Mouse (Mus musculus) MEL (cell line): ENCODE measurements at regions not wholly inside any gene's neighbourhood (a gene's known extent, or its start where the extent isn't known, plus 50 kb on each side); places are given as distances from the start of the nearest gene placed in this dataset.

Source experiments
- DNase-seq: peaks from one replicate; pipeline ENCODE4 v3.0.0; 2011; ENCODE audit warnings: low read depth, low spot score
- H3K27ac ChIP-seq: 2 replicates; pipeline ENCODE4 v1.5.1; 2012; ENCODE audit warnings: low read depth, mild to moderate bottlenecking, control low read depth, low read length, moderate library complexity; ENCODE audit not compliant: control insufficient read depth
- H3K27me3 ChIP-seq, 2 experiments: fragments of 150-350 bp in 1 of 2; sonication (generic) in 1 of 2; 2 replicates each; pipeline ENCODE4 v1.6.1; 2012; ENCODE audit warnings: low read length in 2 of 2, mild to moderate bottlenecking in 2 of 2, improper control_type of control experiment in 1 of 2, moderate library complexity in 1 of 2; ENCODE audit not compliant: insufficient read depth in 2 of 2, control insufficient read depth in 1 of 2
- H3K36me3 ChIP-seq, 2 experiments: 2 replicates each; pipeline ENCODE4 v1.6.1; 2012 to 2014; ENCODE audit warnings: low read length in 2 of 2, improper control_type of control experiment in 1 of 2, inconsistent platforms in 1 of 2, mild to moderate bottlenecking in 1 of 2; ENCODE audit not compliant: insufficient read depth in 2 of 2, control insufficient read depth in 1 of 2
- H3K4me1 ChIP-seq, 2 experiments: fragments of 150-350 bp in 1 of 2; sonication (generic) in 1 of 2; 2 replicates each; pipeline ENCODE4 v1.6.1; 2012; ENCODE audit warnings: low read length in 2 of 2, improper control_type of control experiment in 1 of 2, mild to moderate bottlenecking in 1 of 2; ENCODE audit not compliant: insufficient read depth in 2 of 2, control insufficient read depth in 1 of 2
- H3K4me3 ChIP-seq, 2 experiments: fragments of 150-350 bp in 1 of 2; sonication (generic) in 1 of 2; 2 replicates each; pipeline ENCODE4 v1.5.1; 2012; ENCODE audit warnings: low read depth in 2 of 2, low read length in 2 of 2, mild to moderate bottlenecking in 2 of 2, moderate library complexity in 2 of 2, control low read depth in 1 of 2, improper control_type of control experiment in 1 of 2; ENCODE audit not compliant: control insufficient read depth in 1 of 2, insufficient read depth in 1 of 2
- H3K79me2 ChIP-seq: 2 replicates; pipeline ENCODE4 v1.6.1; 2012; ENCODE audit warnings: mild to moderate bottlenecking, low read length, moderate library complexity; ENCODE audit not compliant: control insufficient read depth, poor library complexity, insufficient read depth
- H3K9ac ChIP-seq: 2 replicates; pipeline ENCODE4 v1.6.1; 2012; ENCODE audit warnings: low read depth, mild to moderate bottlenecking, control low read depth, low read length, moderate library complexity; ENCODE audit not compliant: control insufficient read depth, poor library complexity, severe bottlenecking
- H3K9me3 ChIP-seq: fragments of 150-350 bp; sonication (generic); replicated peaks from 2 replicates; pipeline ENCODE4 v1.6.1; 2012; ENCODE audit warnings: mild to moderate bottlenecking, low read length, improper control_type of control experiment, moderate library complexity; ENCODE audit not compliant: insufficient read depth
- CHD1 ChIP-seq: IDR thresholded peaks from 2 replicates; pipeline ENCODE4 v1.6.1; 2012; ENCODE audit warnings: low read depth, mild to moderate bottlenecking, inconsistent platforms, low read length, improper control_type of control experiment
- CHD2 ChIP-seq: IDR thresholded peaks from 2 replicates; pipeline ENCODE4 v1.6.1; 2011; ENCODE audit warnings: low read length, improper control_type of control experiment
- ELF1 ChIP-seq: IDR thresholded peaks from 2 replicates; pipeline ENCODE4 v1.6.1; 2014; ENCODE audit warnings: low read depth, mild to moderate bottlenecking, inconsistent platforms, low read length, improper control_type of control experiment, moderate library complexity
- EP300 ChIP-seq, 2 experiments: IDR thresholded peaks; 2 replicates each; pipeline ENCODE4 v1.6.1; 2011; ENCODE audit warnings: improper control_type of control experiment in 2 of 2, low read length in 2 of 2, low read depth in 1 of 2, mild to moderate bottlenecking in 1 of 2
- GABPA ChIP-seq: IDR thresholded peaks from 2 replicates; pipeline ENCODE4 v1.6.1; 2012; ENCODE audit warnings: low read depth, mild to moderate bottlenecking, inconsistent platforms, low read length, improper control_type of control experiment, moderate library complexity
- GATA1 ChIP-seq: IDR thresholded peaks from 2 replicates; pipeline ENCODE4 v1.6.1; 2011; ENCODE audit warnings: low read depth, low read length, improper control_type of control experiment
- MAZ ChIP-seq: IDR thresholded peaks from 2 replicates; pipeline ENCODE4 v1.6.1; 2012; ENCODE audit warnings: low read depth, mild to moderate bottlenecking, inconsistent platforms, low read length, improper control_type of control experiment
- MEF2A ChIP-seq: IDR thresholded peaks from 2 replicates; pipeline ENCODE4 v1.6.1; 2014; ENCODE audit warnings: low read depth, mild to moderate bottlenecking, inconsistent platforms, low read length, improper control_type of control experiment; ENCODE audit not compliant: poor library complexity, insufficient replicate concordance, severe bottlenecking; ENCODE audit errors: extremely low read depth
- NRF1 ChIP-seq: IDR thresholded peaks from 2 replicates; pipeline ENCODE4 v1.6.1; 2014; ENCODE audit warnings: low read depth, mild to moderate bottlenecking, inconsistent platforms, low read length, improper control_type of control experiment, moderate library complexity; ENCODE audit not compliant: poor library complexity, insufficient read depth, severe bottlenecking
- POLR2AphosphoS2 ChIP-seq: IDR thresholded peaks from 2 replicates; pipeline ENCODE4 v1.6.1; 2011; ENCODE audit warnings: low read length, improper control_type of control experiment
- TBP ChIP-seq: IDR thresholded peaks from 2 replicates; pipeline ENCODE4 v1.8.0; 2011; ENCODE audit warnings: low read depth, low read length, improper control_type of control experiment
- TCF12 ChIP-seq: IDR thresholded peaks from 2 replicates; pipeline ENCODE4 v1.6.1; 2014; ENCODE audit warnings: low read depth, mild to moderate bottlenecking, inconsistent platforms, low read length, improper control_type of control experiment, moderate library complexity
- UBTF ChIP-seq: IDR thresholded peaks from 2 replicates; pipeline ENCODE4 v1.6.1; 2012; ENCODE audit warnings: low read depth, mild to moderate bottlenecking, inconsistent platforms, low read length, improper control_type of control experiment, moderate library complexity, borderline replicate concordance; ENCODE audit not compliant: insufficient read depth

- H3K4me3 ChIP-seq = no peak overlapping the region
- no peaks in the 10 kb centered on the region for H3K27me3 ChIP-seq
- no peaks in the 10 kb centered on the region for H3K36me3 ChIP-seq
- no peak overlapping the region for H3K27ac ChIP-seq
- TF ChIP-seq UBTF = no peak
- H3K9ac ChIP-seq = no peak overlapping the region
- no peaks in the 10 kb centered on the region for H3K9me3 ChIP-seq
- no peaks in the 10 kb centered on the region for H3K4me1 ChIP-seq
- no peaks in the 10 kb centered on the region for H3K79me2 ChIP-seq
- no peak for DNase-seq
These were observed 196.7 kb downstream of the Smoc2 start for GRCm38 (mm10) chr17:14475778-14476647.

DNA sequence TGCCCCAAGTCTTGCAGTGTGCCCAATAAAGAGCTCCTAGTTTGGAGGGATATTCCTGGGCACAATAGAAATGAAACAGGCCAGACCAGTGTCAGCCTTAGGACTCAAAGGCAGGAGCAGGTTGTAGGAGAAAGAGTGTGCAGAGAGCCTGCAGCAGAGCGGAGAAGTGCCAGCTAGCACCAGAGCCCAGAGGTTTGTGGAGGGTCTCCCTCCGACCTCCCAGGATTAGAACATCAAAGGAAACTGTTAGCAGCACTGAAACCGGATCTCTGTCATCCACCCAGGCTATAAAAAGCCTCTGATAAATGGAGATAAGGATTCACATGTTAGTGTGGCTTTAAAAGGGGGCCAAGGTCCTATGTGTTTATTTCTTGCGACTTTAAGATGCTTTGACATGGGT, 196.0 kb downstream of the Smoc2 start:
- Histone ChIP-seq H3K27ac (no peak overlapping the region), H3K9me3 (no peaks in the 10 kb centered on the region), H3K36me3 (no peaks in the 10 kb centered on the region), H3K4me3 (no peak overlapping the region), H3K79me2 (no peaks in the 10 kb centered on the region), H3K4me1 (no peaks in the 10 kb centered on the region), H3K27me3 (no peaks in the 10 kb centered on the region), H3K9ac (no peak overlapping the region)
- TF ChIP-seq CHD2 (no peak), UBTF (no peak), TBP (no peak), POLR2AphosphoS2 (no peak)
- no peak for DNase-seq

DNA sequence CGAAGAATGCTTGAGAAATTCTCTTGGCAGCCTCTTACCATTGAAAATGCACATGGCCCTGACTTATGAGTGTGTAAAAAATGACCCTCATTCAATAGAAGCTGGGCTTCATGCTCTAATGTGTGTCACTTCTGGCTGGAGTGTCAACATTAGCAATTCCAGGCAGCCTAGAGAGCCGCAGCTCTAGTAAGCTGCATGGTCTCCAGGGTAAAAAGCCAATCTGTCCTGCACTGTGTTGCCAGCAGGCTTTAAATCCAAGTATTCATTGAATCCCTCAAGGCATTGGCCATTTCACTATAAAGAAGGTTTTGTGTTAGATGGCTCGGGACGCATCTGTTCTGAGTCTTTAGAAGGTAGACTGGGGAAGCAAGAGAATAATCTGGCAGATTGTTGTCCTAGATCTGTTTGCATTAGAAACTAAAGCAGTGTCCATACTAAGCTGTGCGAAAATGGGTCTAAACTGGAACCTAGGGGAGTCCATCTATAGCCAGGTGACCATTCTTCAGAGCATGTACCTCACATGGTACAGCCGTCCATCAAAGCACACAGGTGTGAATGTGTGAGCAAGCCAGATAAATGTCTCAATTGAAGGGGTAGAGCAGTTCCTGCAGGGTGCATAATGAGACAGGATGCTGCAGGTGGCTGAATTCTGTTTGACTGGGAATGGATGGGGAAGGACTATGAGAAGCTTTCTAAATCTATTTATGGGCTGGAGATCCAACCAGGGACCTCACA, 189.6 kb downstream of the Smoc2 start:
- H3K9ac ChIP-seq = no peak overlapping the region
- H3K9me3 ChIP-seq = no peaks in the 10 kb centered on the region
- no peaks in the 10 kb centered on the region for H3K36me3 ChIP-seq
- H3K79me2 ChIP-seq = no peaks in the 10 kb centered on the region
- H3K4me3 ChIP-seq = no peak overlapping the region
- no peaks in the 10 kb centered on the region for H3K27me3 ChIP-seq
- no peaks in the 10 kb centered on the region for H3K4me1 ChIP-seq
- no peak for DNase-seq
- no peak for TF ChIP-seq EP300 (IDR thresholded peaks at IDR 0.05; ENCODE audit: low read depth in 1 of 2, low read length in 2 of 2)
- TF ChIP-seq UBTF = no peak
- TF ChIP-seq NRF1 = no peak
- TF ChIP-seq TCF12 = no peak
- TF ChIP-seq ELF1 = no peak
- TF ChIP-seq POLR2AphosphoS2 = no peak
- TF ChIP-seq MAZ = no peak
- no peak for TF ChIP-seq GABPA
- TF ChIP-seq GATA1 = no peak
- no peak for TF ChIP-seq CHD1
- no peak for TF ChIP-seq MEF2A
- TF ChIP-seq, all 39 proteins: peak for 0
- H3K27ac ChIP-seq = no peak overlapping the region
